Mouse (Mus musculus): ENCODE measurements around the gene Mtr.

DNA sequence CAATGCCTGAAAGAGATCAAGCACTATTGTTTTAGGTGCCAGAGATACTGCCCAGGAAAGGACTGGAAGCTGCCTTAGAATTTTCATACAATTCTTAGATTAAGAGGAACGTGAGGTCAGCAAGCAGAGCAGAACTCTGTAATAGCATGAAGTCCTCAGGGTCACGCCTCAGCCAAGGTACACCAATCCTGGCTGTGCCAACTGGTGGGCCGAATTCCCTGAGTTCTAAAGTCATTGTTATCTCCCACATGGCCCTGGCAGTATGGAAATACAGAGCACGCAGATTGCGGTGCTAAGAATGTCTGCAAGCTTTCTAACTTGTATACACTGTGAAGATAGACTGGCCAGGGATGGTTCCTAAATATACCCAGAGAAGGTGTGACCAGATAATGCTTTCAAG lies 43.0 kb downstream of the Mtr start:
- no peak for TF ChIP-seq CTCF (IDR thresholded peaks at IDR 0.05; ENCODE audit: low read depth, low read length)
- TF ChIP-seq POLR2A (IDR thresholded peaks at IDR 0.05; ENCODE audit: borderline replicate concordance, low read depth, low read length): no peak
